Mouse (Mus musculus) liver, embryonic 15.5 days (tissue): ENCODE measurements around the gene Uck1. TPM values are rescaled to one million over a fixed set of nuclear protein-coding genes. Genes with fewer than 3 reads are reported as not detected.
A peak's percentile ranks its signal among the peaks of the same experiment; 100 is the strongest.

Source experiments
- ATAC-seq: fragments of 200-750 bp; cut with Nextera tagmentation; 2 replicates; pipeline ENCODE4 v1.8.0; 2017; ENCODE audit warnings: moderate number of reproducible peaks, mild to moderate bottlenecking, moderate library complexity; ENCODE audit not compliant: insufficient read depth
- H3K27ac ChIP-seq: fragments of 300-500 bp; sonication (generic); replicated peaks from 2 replicates; pipeline ENCODE4 v1.5.1; 2015; ENCODE audit warnings: mild to moderate bottlenecking, inconsistent platforms
- H3K27me3 ChIP-seq: fragments of 300-500 bp; sonication (generic); 2 replicates; pipeline ENCODE4 v1.6.1; 2015; ENCODE audit warnings: mild to moderate bottlenecking, inconsistent platforms
- H3K36me3 ChIP-seq: fragments of 300-500 bp; sonication (generic); replicated peaks from 2 replicates; pipeline ENCODE4 v1.6.1; 2015; ENCODE audit warnings: moderate library complexity, mild to moderate bottlenecking, inconsistent platforms
- H3K4me1 ChIP-seq: fragments of 300-500 bp; sonication (generic); replicated peaks from 2 replicates; pipeline ENCODE4 v1.6.1; 2015; ENCODE audit warnings: inconsistent platforms
- H3K4me2 ChIP-seq: fragments of 300-500 bp; sonication (generic); 2 replicates; pipeline ENCODE4 v1.6.1; 2015; ENCODE audit warnings: moderate library complexity, mild to moderate bottlenecking, inconsistent platforms
- H3K4me3 ChIP-seq: fragments of 300-500 bp; sonication (generic); replicated peaks from 2 replicates; pipeline ENCODE4 v1.5.1; 2015; ENCODE audit warnings: mild to moderate bottlenecking, inconsistent platforms
- H3K9ac ChIP-seq: fragments of 300-500 bp; sonication (generic); 2 replicates; pipeline ENCODE4 v1.6.1; 2015; ENCODE audit warnings: moderate library complexity, mild to moderate bottlenecking, inconsistent platforms
- H3K9me3 ChIP-seq: fragments of 300-500 bp; sonication (generic); replicated peaks from 2 replicates; pipeline ENCODE4 v1.6.1; 2016; ENCODE audit warnings: inconsistent platforms
- WGBS: fragments of 180-500 bp; shearing (Covaris S2); methylation state at CpG from one replicate; pipeline ENCODE4 v1.1.7; 2015; ENCODE audit warnings: mixed read lengths; ENCODE audit not compliant: insufficient replicate concordance; 5-methylcytosine and 5-hydroxymethylcytosine counted together
- polyA plus RNA-seq: library from polyadenylated mRNA; unstranded; fragments of >200 nt; fragmentation: Nextera tagmentation; extraction: Ambion mirVana; gene quantifications from 2 replicates; pipeline ENCODE4 v1.2.1, GENCODE M21; 2015

Gene Uck1
- polyA plus RNA-seq, 1 experiment from 2014 or later = 24.9 TPM

- 61% methylated on average over 9 of the region's 9 CpGs for WGBS
Measured at GRCm38 (mm10) chr2:32238708-32239435, 21.1 kb downstream of the Uck1 start.

GRCm38 (mm10) chr2:32237571-32237970 lies 22.4 kb downstream of the Uck1 start:
- no peak for ATAC-seq
- Histone ChIP-seq H3K4me2 (peak overlapping the region; percentile 89), H3K36me3 (peaks cover 39% of the 10 kb centered on the region), H3K4me1 (peaks cover 43% of the 10 kb centered on the region), H3K27me3 (no peaks in the 10 kb centered on the region), H3K4me3 (peak overlapping the region; percentile 65), H3K27ac (peak overlapping the region; percentile 86; the same call in 1 of the 2 replicates), H3K9ac (peak overlapping the region; percentile 69), H3K9me3 (no peaks in the 10 kb centered on the region)
- WGBS = 35% methylated on average over 4 of the region's 4 CpGs

More at GRCm38 (mm10) chr2:32238708-32239435, 21.1 kb downstream of the Uck1 start:
- H3K4me3 ChIP-seq = no peak overlapping the region
- no peaks in the 10 kb centered on the region for H3K9me3 ChIP-seq
- H3K9ac ChIP-seq = no peak overlapping the region
- H3K27ac ChIP-seq = no peak overlapping the region
- H3K4me2 ChIP-seq = no peak overlapping the region
- peaks cover 35% of the 10 kb centered on the region for H3K36me3 ChIP-seq
- peaks cover 41% of the 10 kb centered on the region for H3K4me1 ChIP-seq
- no peaks in the 10 kb centered on the region for H3K27me3 ChIP-seq
- no peak for ATAC-seq

GRCm38 (mm10) chr2:32236760-32237487 lies 23.0 kb downstream of the Uck1 start:
- peaks cover 43% of the 10 kb centered on the region for H3K4me1 ChIP-seq
- H3K4me3 ChIP-seq = peak overlapping the region; percentile 65
- no peaks in the 10 kb centered on the region for H3K27me3 ChIP-seq
- peak overlapping the region; percentile 89 for H3K4me2 ChIP-seq
- H3K36me3 ChIP-seq = peaks cover 45% of the 10 kb centered on the region
- ATAC-seq = peak; percentile 53
- H3K9ac ChIP-seq = peak overlapping the region; percentile 69
- under 1% methylated on average over 20 of the region's 20 CpGs for WGBS
- H3K9me3 ChIP-seq = no peaks in the 10 kb centered on the region
- peak overlapping the region; percentile 86 for H3K27ac ChIP-seq

GRCm38 (mm10) chr2:32235886-32236759 lies 23.8 kb downstream of the Uck1 start, which contains the start of gene Pomt1:
Gene Pomt1 (plus strand): TSS chr2:32236590.
- peak; percentile 84 for ATAC-seq
- WGBS = under 1% methylated on average over 54 of the region's 54 CpGs
- Histone ChIP-seq H3K4me3 (peak within 1 kb of the TSS; percentile 65), H3K27ac (peak within 1 kb of the TSS; percentile 86), H3K4me2 (peak within 1 kb of the TSS; percentile 89), H3K9ac (peak within 1 kb of the TSS; percentile 80), H3K4me1 (peaks cover 43% of the 10 kb centered on the region), H3K9me3 (no peaks in the 10 kb centered on the region), H3K36me3 (peaks cover 45% of the 10 kb centered on the region), H3K27me3 (no peaks in the 10 kb centered on the region)

- WGBS = 23% methylated on average over 7 of the region's 7 CpGs
- ATAC-seq = no peak
- Histone ChIP-seq H3K4me3 (peak overlapping the region; percentile 65), H3K4me1 (peaks cover 43% of the 10 kb centered on the region), H3K9me3 (no peaks in the 10 kb centered on the region), H3K27me3 (no peaks in the 10 kb centered on the region), H3K4me2 (peak overlapping the region; percentile 89), H3K27ac (peak overlapping the region; percentile 86), H3K9ac (peak overlapping the region; percentile 80), H3K36me3 (peaks cover 46% of the 10 kb centered on the region)
Measured at GRCm38 (mm10) chr2:32235433-32235832, 24.5 kb downstream of the Uck1 start.

- ATAC-seq = no peak
- Histone ChIP-seq H3K9ac (no peak overlapping the region), H3K27me3 (no peaks in the 10 kb centered on the region), H3K4me1 (no peaks in the 10 kb centered on the region), H3K36me3 (peaks cover 100% of the 10 kb centered on the region), H3K27ac (no peak overlapping the region), H3K9me3 (no peaks in the 10 kb centered on the region), H3K4me2 (no peak overlapping the region), H3K4me3 (no peak overlapping the region)
- WGBS = 76% methylated on average over 10 of the region's 10 CpGs
Measured at GRCm38 (mm10) chr2:32222057-32222456, 37.9 kb downstream of the Uck1 start.

- Histone ChIP-seq H3K9ac (no peak overlapping the region), H3K4me3 (no peak overlapping the region), H3K27ac (no peak overlapping the region), H3K27me3 (no peaks in the 10 kb centered on the region), H3K9me3 (no peaks in the 10 kb centered on the region), H3K4me2 (no peak overlapping the region), H3K36me3 (peaks cover 100% of the 10 kb centered on the region), H3K4me1 (no peaks in the 10 kb centered on the region)
- ATAC-seq = no peak
- WGBS = 80% methylated on average over 7 of the region's 7 CpGs
Measured at GRCm38 (mm10) chr2:32221577-32221976, 38.4 kb downstream of the Uck1 start.

- Histone ChIP-seq H3K4me1 (no peaks in the 10 kb centered on the region), H3K36me3 (peaks cover 100% of the 10 kb centered on the region), H3K4me3 (no peak overlapping the region), H3K4me2 (no peak overlapping the region), H3K9me3 (no peaks in the 10 kb centered on the region), H3K27me3 (no peaks in the 10 kb centered on the region), H3K27ac (no peak overlapping the region), H3K9ac (no peak overlapping the region)
- 91% methylated on average over 10 of the region's 10 CpGs for WGBS
- ATAC-seq = no peak
Measured at GRCm38 (mm10) chr2:32220969-32221368, 39.0 kb downstream of the Uck1 start.

GRCm38 (mm10) chr2:32220021-32220420 lies 39.9 kb downstream of the Uck1 start:
- no peaks in the 10 kb centered on the region for H3K9me3 ChIP-seq
- H3K27ac ChIP-seq = no peak overlapping the region
- H3K4me1 ChIP-seq = no peaks in the 10 kb centered on the region
- no peak overlapping the region for H3K9ac ChIP-seq
- no peak overlapping the region for H3K4me3 ChIP-seq
- peaks cover 100% of the 10 kb centered on the region for H3K36me3 ChIP-seq
- H3K27me3 ChIP-seq = no peaks in the 10 kb centered on the region
- WGBS = 82% methylated on average over 6 of the region's 6 CpGs
- no peak for ATAC-seq
- H3K4me2 ChIP-seq = no peak overlapping the region

GRCm38 (mm10) chr2:32219501-32219900 lies 40.5 kb downstream of the Uck1 start:
- WGBS = 91% methylated on average over 14 of the region's 14 CpGs
- Histone ChIP-seq H3K27ac (no peak overlapping the region), H3K4me2 (no peak overlapping the region), H3K9ac (no peak overlapping the region), H3K9me3 (no peaks in the 10 kb centered on the region), H3K36me3 (peaks cover 100% of the 10 kb centered on the region), H3K27me3 (no peaks in the 10 kb centered on the region), H3K4me1 (no peaks in the 10 kb centered on the region), H3K4me3 (no peak overlapping the region)
- ATAC-seq = no peak
